26 mouse cellular contexts compared by ENCODE assay signal in genomic region chr16:76746385-76746784, GRCm38 (mm10).
"Had no signal": no experiment of that assay in that cellular context is flagged by ENCODE, and none has a peak within 500 bp of the region (broad histone marks: within the 10 kb centered on the region; RNA-seq: fewer than 3 reads in every experiment).

No protein-coding gene starts in this region.

- H3K4me1 ChIP-seq: embryonic facial prominence, embryonic 10.5 days; embryonic facial prominence, embryonic 12.5 days; embryonic facial prominence, embryonic 13.5 days; embryonic facial prominence, embryonic 15.5 days; forebrain, embryonic 12.5 days; forebrain, embryonic 13.5 days; heart, embryonic 10.5 days had no signal

- H3K9ac ChIP-seq: embryonic facial prominence, embryonic 12.5 days; embryonic facial prominence, embryonic 13.5 days; embryonic facial prominence, embryonic 15.5 days; forebrain, embryonic 12.5 days; forebrain, embryonic 13.5 days; forebrain, postnatal 0 days had no signal

- H3K4me2 ChIP-seq: embryonic facial prominence, embryonic 12.5 days; embryonic facial prominence, embryonic 13.5 days; embryonic facial prominence, embryonic 15.5 days; forebrain, embryonic 12.5 days; forebrain, embryonic 13.5 days; heart, embryonic 11.5 days had no signal

- H3K4me3 ChIP-seq: embryonic facial prominence, embryonic 10.5 days; embryonic facial prominence, embryonic 12.5 days; embryonic facial prominence, embryonic 13.5 days; embryonic facial prominence, embryonic 15.5 days; erythroblast, embryonic 14.5 days; forebrain, embryonic 10.5 days; forebrain, embryonic 12.5 days; forebrain, embryonic 13.5 days; gastrocnemius, adult 2 months; heart, adult 2 months; heart, embryonic 10.5 days had no signal

- H3K27ac ChIP-seq: embryonic facial prominence, embryonic 10.5 days; embryonic facial prominence, embryonic 12.5 days; embryonic facial prominence, embryonic 13.5 days; embryonic facial prominence, embryonic 15.5 days; forebrain, embryonic 10.5 days; forebrain, embryonic 12.5 days; forebrain, embryonic 13.5 days; gastrocnemius, adult 2 months; heart, adult 2 months; heart, embryonic 10.5 days had no signal

- H3K36me3 ChIP-seq: embryonic facial prominence, embryonic 10.5 days; embryonic facial prominence, embryonic 12.5 days; embryonic facial prominence, embryonic 13.5 days; embryonic facial prominence, embryonic 15.5 days; forebrain, embryonic 10.5 days; forebrain, embryonic 12.5 days; heart, embryonic 10.5 days had no signal

- H3K9me3 ChIP-seq: embryonic facial prominence, embryonic 12.5 days; embryonic facial prominence, embryonic 15.5 days; forebrain, embryonic 12.5 days; heart, embryonic 10.5 days had no signal

- DNase-seq: cerebellum, adult 9-11 months; cerebellum, postnatal 10 days; cerebellum, postnatal 14 days; cerebellum, postnatal 25 days; cerebellum, postnatal 36 days; embryo, embryonic 11 days; forebrain, postnatal 0 days; gastrocnemius, adult 2 months; gastrocnemius, postnatal 10 days; gastrocnemius, postnatal 14 days; gastrocnemius, postnatal 25 days; gastrocnemius, postnatal 36 days; heart, adult 18-20 months; heart, adult 2 months had no signal

- ATAC-seq: forebrain, embryonic 13.5 days; forebrain, embryonic 14.5 days; forebrain, embryonic 16.5 days; forebrain, postnatal 0 days had no signal

- H3K27me3 ChIP-seq: embryonic facial prominence, embryonic 12.5 days; embryonic facial prominence, embryonic 13.5 days; embryonic facial prominence, embryonic 15.5 days; forebrain, embryonic 12.5 days; forebrain, embryonic 13.5 days had no signal
